Mouse (Mus musculus): Measurements from ENCODE around the gene Mylk4.

The Mylk4 gene

DNA sequence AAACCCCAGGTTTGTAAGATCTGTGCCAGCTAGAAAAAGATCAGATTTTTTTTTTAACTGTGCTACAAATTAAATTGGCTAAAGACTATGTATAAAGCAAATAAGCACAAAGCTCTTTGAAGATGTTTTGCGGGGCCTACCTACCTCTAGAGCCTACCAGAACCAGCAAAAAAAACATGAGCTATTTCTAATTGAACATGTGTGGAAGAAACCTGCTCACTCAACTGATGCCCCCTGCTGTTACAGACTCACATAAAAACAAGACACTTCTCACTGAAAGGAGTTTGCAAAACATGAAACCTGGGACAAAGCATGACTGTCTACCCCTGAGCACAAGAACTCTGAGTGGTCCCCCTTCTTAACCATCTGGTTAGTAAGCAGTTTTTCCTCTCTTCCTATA lies 13.3 kb upstream of the Mylk4 start:
- in situ Hi-C loops (cut with MseI, MboI): no loop called here

DNA sequence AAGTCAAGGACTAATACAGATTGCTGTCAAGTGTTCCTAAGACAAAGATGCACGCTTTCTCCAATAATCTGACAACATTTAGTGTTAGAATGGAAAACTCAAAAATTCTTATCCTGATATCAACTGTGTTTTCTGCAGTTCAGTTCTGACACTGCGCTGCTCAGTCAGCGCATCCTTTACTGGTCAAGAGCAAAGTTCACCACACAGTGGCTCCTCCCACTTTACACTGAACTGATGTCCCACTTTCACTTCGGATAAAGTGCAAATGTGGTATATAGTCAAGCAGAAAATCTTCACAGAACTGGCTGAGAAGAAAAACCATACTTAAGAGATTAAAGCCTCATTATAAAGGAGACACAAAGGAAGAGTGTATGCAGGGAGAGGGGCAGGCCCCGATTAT lies 11.4 kb upstream of the Mylk4 start:
- in situ Hi-C loops (cut with MseI, MboI): no loop called here

DNA sequence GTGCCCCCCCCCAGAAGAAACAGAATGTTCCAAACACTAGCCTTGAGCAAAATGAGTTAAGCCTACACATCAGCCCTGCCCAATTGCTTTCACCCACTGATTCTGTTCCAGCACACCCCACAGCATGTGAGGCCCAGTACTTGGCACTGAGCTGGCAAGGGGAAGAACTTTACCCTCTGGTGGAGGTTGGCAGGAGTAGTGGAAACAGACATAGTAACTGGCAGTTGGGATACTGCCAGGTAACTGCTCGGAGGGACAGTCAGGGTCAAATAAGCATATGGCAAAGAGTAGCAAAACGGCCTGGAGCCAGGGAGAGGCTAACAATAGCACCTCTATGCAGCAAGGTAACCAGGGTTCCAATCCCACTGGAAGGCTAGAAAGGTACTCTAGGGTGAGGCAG lies 10.9 kb upstream of the Mylk4 start:
- in situ Hi-C loops (cut with MseI, MboI): no loop called here

GRCm38 (mm10) chr13:32789781-32790180 lies 6.0 kb upstream of the Mylk4 start:
- in situ Hi-C loops (cut with MseI, MboI): no loop called here

- in situ Hi-C loops (cut with MseI, MboI): no loop called here
Observed at GRCm38 (mm10) chr13:32787584-32787983, 3.8 kb upstream of the Mylk4 start.

DNA sequence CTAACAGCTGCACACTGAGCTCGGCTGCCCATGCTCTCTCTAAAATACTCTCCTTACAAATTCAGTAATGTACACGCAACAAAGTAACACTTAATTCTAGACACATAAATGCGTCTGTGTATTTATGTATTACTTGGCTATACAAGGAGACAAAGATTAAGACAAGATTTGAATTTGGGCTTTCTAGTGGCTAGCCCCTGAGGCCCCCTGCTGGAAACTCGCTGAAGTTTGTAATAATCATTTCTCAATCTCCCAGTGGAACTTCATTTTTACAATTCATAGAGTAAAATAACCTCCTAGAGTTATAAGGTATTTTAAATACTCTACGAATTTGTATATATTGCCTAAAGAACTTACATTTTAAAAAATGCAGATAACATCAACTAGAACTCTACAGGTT lies 699 bp downstream of the Mylk4 start:
- in situ Hi-C loops (cut with MseI, MboI): no loop called here

- in situ Hi-C loops (cut with MseI, MboI): no loop called here
Observed at GRCm38 (mm10) chr13:32778861-32779260, 4.9 kb downstream of the Mylk4 start.

GRCm38 (mm10) chr13:32776350-32776749 lies 7.4 kb downstream of the Mylk4 start:
- in situ Hi-C loops (cut with MseI, MboI): no loop called here

DNA sequence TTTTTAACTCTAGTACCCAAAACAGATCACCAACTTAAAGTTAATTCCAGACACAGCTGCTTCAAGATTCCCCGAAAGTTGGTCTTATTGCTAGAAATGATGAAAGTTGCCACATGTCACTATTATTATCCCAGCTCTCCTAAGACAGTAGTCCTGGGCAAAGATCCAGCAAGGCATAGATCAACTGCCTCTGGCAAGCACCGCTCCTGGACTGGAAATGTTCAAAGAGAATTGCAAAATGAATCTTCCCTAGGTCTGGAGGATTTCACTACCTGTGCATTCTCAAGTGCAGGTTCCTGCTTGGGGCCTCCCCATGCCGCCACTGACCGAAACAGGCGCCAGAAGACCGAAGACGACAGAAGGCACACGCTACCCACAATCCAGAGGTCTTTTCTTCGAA lies 7.9 kb downstream of the Mylk4 start:
- in situ Hi-C loops (cut with MseI, MboI): no loop called here

- in situ Hi-C loops (cut with MseI, MboI): no loop called here
Observed at GRCm38 (mm10) chr13:32769960-32770359, 13.8 kb downstream of the Mylk4 start.

GRCm38 (mm10) chr13:32768104-32768503 lies 15.7 kb downstream of the Mylk4 start:
- in situ Hi-C loops (cut with MseI, MboI): no loop called here

DNA sequence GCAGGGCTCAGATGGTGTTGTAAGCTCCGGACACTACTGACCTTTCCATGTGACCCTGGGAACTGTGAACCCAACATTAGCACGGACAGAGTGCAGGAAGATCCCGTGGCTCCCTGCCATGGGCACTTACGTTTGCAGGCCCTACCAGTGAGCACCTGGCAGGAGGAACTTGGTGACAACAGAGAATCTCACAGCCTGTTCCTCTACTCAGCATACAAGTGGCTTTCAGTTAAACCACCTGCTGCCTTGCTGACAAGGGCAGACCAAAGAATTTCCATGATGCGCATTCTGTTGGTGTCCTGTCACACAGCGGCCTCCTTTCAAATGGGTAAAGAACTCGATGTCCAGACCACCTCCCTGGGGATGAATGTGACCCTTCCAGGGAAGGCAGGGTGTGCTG lies 19.3 kb downstream of the Mylk4 start:
- in situ Hi-C loops (cut with MseI, MboI): no loop called here

- in situ Hi-C loops (cut with MseI, MboI): no loop called here
Observed at GRCm38 (mm10) chr13:32763141-32763540, 20.6 kb downstream of the Mylk4 start.

DNA sequence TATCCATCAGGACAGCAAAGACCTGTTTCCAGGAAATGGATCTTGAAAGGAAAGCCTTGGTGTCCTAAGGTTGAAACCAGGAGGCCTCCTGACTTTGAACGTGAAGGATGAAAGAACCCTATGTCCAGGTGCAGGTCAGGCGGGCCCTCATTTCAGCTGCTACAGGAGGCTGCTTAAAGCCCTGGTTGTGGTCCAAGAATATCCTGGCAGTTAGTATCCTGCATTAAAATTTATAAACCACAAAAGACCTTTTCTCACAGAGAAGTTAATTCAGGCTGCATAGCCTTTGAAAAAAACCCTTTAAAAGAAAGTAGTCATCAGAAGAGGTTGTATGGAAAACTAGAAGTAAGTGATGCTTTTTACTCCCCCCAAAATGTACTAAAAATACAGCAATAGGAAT lies 23.0 kb downstream of the Mylk4 start:
- in situ Hi-C loops (cut with MseI, MboI): no loop called here

DNA sequence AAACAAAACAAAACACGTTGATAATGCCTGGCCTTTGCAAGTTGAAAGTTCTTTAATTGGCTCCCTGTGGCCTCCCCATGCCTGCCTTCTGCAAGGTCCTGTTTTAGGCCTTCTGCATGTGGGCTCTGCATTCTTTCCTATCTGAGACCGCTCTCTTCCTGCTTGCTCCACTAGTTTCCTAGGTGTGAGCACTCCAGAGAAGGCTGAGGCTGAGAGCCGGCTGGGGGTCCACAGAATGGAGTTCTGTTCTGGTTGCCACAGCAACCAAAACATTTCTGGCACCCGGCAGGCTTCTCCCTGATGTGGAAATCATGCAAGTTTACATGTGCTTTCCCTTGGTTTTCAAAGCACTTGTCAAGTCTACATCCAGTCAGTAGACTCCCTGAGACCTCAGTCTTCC lies 24.7 kb downstream of the Mylk4 start:
- in situ Hi-C loops (cut with MseI, MboI): no loop called here

- in situ Hi-C loops (cut with MseI, MboI): no loop called here
Observed at GRCm38 (mm10) chr13:32752066-32752657, 31.6 kb downstream of the Mylk4 start.

GRCm38 (mm10) chr13:32750507-32750906 lies 33.2 kb downstream of the Mylk4 start:
- in situ Hi-C loops (cut with MseI, MboI): no loop called here

GRCm38 (mm10) chr13:32748421-32748820 lies 35.3 kb downstream of the Mylk4 start:
- in situ Hi-C loops (cut with MseI, MboI): no loop called here

DNA sequence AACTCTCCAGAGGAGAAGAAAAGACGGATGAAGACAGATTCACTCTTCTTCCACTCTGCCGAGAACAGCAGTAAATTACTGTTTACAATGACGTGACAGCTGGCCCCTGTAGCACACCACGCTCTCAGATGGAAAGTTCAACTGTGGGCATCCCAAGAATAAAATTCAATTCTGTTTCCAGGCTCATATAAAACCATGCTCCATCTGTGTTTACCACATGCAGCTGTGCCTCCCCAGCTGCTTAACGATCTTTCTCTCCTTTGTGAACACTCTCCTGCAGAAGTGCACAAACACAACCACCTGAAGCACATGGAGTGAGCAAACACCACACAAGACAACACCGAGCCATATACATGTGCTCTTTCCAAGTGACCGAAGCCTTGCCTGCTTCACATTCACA lies 42.6 kb downstream of the Mylk4 start:
- in situ Hi-C loops (cut with MseI, MboI): no loop called here

DNA sequence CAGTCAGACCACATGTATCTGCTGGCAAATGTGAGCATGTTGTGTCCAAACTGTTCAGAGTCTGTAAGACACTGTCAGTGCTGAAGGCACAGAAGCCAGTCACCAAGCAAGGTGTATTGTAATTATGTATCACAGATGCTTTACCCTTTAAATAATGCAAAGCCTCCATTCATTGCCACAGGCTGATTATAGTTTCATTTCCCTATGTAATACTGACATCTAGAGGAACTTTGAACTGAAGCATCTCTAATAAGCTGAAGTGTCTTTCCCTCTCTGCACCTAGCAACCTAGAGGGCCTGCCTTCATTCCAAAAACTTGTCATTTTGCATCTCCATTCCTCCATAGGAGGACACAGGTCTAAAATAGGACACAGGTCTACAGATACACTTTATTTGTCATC lies 52.5 kb downstream of the Mylk4 start:
- in situ Hi-C loops (cut with MseI, MboI): no loop called here

DNA sequence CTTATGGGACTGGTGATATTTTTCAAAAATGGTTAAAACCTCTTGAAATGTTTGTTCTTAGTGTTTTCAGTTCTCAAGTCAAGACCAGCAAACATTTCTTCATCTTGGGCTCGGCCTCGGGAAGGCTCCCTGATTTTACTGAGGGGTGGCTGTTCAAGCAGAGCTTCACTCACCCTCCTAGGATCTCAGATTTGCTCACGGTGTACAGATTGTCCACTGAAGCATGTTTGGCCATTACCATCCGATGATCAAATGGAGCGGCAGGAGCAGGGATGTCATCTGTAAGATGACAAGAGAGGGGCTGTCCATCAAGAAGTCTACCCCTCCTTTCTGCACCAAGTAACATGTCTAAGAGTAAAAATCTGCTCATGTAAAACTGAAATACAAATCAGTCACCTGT lies 59.1 kb downstream of the Mylk4 start:
- in situ Hi-C loops (cut with MseI, MboI): no loop called here

DNA sequence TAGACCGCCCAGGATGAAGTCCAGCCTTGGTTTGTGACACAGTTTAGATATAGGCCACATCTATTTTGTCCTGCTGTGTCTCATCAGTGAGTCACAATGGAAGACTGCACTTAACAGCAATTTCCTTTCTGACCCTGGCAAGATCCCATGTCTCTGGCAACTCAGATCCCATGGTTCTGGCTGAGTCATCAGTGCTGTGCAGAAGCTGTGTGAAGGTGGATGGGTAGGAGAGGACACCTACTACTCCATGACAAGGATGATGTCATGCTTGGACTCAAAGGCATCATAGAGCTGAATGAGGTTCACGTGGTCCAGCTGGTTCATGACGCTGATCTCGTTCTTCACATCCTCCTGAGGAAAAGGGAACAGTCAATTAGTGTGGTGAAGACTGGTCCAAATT lies 62.0 kb downstream of the Mylk4 start:
- in situ Hi-C loops (cut with MseI, MboI): no loop called here

- in situ Hi-C loops (cut with MseI, MboI): no loop called here
Observed at GRCm38 (mm10) chr13:32719284-32719683, 64.5 kb downstream of the Mylk4 start.

DNA sequence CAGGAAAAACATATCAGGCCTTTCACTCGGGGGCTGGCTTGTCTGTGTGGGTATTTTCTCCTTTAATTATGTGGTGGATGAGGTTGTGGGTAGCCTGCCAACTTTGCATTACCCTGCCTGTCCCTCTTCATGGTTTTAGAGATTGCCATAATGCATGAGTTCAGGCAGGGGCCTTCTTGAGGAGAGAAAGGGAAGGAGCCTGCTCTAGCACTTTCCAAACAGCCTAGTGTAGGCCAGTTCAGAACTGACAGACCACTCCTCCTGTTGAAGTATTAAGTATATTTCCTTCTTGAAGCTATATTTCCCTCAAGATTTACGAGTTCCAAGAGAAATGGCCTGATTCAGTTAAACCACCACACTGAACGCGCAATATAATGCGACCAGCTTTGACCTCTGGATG lies 66.0 kb downstream of the Mylk4 start:
- in situ Hi-C loops (cut with MseI, MboI): no loop called here
